Mouse (Mus musculus) embryonic facial prominence, embryonic 10.5 days (tissue): Measurements from ENCODE around the gene Hip1. TPM values are rescaled to one million over a fixed set of nuclear protein-coding genes. Genes with fewer than 3 reads are reported as not detected.
A peak's percentile ranks its signal among the peaks of the same experiment; 100 is the strongest.

Experiments used
- DNase-seq: peaks from one replicate; pipeline ENCODE4 v3.0.0-alpha.2; 2017; ENCODE audit warnings: low spot score
- H3K27ac ChIP-seq: fragments of 300-500 bp; sonication (generic); replicated peaks from 2 replicates; pipeline ENCODE4 v1.5.1; 2016; ENCODE audit warnings: mild to moderate bottlenecking
- H3K27me3 ChIP-seq: fragments of 300-500 bp; sonication (generic); replicated peaks from 2 replicates; pipeline ENCODE4 v1.6.1; 2016; ENCODE audit warnings: low read depth, mild to moderate bottlenecking; ENCODE audit not compliant: poor library complexity, severe bottlenecking
- H3K36me3 ChIP-seq: fragments of 300-500 bp; sonication (generic); replicated peaks from 2 replicates; pipeline ENCODE4 v1.6.1; 2016; ENCODE audit warnings: mild to moderate bottlenecking, moderate library complexity
- H3K4me1 ChIP-seq: fragments of 300-500 bp; sonication (generic); 2 replicates; pipeline ENCODE4 v1.6.1; 2016
- H3K4me3 ChIP-seq: fragments of 300-500 bp; sonication (generic); 2 replicates; pipeline ENCODE4 v1.5.1; 2016; ENCODE audit warnings: mild to moderate bottlenecking, moderate library complexity
- H3K9me3 ChIP-seq: fragments of 300-500 bp; sonication (generic); 2 replicates; pipeline ENCODE4 v1.6.1; 2016; ENCODE audit warnings: mild to moderate bottlenecking
- WGBS: fragments of 180-500 bp; shearing (Covaris S2); methylation state at CpG from one replicate; pipeline ENCODE4 v1.1.7; 2016; 5-methylcytosine and 5-hydroxymethylcytosine counted together
- polyA plus RNA-seq: library from polyadenylated mRNA; unstranded; fragments of >200 nt; fragmentation: Nextera tagmentation; extraction: Ambion mirVana; gene quantifications from 2 replicates; pipeline ENCODE4 v1.2.1, GENCODE M21; 2016

Hip1 gene
- 64.6 and 66.1 TPM in 2 replicates for polyA plus RNA-seq

DNA sequence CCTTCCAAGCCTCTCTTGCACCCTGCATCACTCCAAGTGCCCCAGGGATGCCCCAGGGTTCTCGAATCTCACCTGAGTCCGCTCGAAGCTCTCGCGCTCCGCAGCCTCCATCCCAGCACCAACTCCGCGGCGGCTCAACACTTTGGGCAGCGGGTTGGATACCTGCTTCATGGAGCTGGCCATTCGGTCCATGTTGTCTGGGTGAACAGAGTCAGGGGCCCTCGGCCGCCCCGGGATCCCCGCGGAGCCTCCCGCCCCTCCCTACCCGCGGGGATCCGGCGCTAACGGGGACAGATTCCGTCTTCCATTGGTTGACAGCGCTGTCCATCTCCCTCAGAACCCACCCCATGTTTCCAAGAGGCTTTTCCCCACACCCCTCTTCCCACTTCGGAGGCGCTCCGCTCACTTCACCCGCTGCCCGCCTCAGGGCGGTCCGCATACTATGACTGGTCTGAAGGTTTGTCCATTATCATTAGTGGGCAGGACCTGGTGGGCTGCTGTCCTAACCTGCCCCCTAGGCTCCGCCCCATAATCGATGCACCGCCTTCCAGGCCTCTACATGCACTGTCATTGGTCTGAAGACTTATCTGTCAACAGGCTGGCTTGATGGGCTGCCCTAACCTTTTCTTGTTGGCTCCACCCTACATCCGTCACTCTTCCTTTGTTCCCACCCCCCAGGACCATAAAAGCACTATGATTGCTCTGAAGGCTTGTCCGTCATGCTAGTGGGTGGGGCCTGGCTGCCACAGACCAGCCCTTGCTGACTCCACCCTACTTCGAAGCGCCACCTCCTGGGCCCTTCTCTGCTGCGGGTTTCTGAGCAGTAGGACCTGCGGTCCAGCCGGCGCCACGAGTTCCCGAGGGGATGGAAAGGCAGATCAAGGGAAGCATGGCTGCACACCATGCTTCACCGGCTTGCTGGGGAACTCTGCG lies at the start of gene Hip1:
Hip1 (minus strand) TSS at position 256 of the 933 bp plus-strand sequence.
- peaks cover 21% of the 10 kb centered on the region for H3K27me3 ChIP-seq
- H3K36me3 ChIP-seq: no peaks in the 10 kb centered on the region
- peak; percentile 97 for DNase-seq
- peak within 1 kb of the TSS; percentile 88 for H3K27ac ChIP-seq
- no peaks in the 10 kb centered on the region for H3K9me3 ChIP-seq
- H3K4me3 ChIP-seq: peak within 1 kb of the TSS; percentile 85
- under 1% methylated on average over 46 of the region's 46 CpGs for WGBS
- peaks cover 23% of the 10 kb centered on the region for H3K4me1 ChIP-seq

DNA sequence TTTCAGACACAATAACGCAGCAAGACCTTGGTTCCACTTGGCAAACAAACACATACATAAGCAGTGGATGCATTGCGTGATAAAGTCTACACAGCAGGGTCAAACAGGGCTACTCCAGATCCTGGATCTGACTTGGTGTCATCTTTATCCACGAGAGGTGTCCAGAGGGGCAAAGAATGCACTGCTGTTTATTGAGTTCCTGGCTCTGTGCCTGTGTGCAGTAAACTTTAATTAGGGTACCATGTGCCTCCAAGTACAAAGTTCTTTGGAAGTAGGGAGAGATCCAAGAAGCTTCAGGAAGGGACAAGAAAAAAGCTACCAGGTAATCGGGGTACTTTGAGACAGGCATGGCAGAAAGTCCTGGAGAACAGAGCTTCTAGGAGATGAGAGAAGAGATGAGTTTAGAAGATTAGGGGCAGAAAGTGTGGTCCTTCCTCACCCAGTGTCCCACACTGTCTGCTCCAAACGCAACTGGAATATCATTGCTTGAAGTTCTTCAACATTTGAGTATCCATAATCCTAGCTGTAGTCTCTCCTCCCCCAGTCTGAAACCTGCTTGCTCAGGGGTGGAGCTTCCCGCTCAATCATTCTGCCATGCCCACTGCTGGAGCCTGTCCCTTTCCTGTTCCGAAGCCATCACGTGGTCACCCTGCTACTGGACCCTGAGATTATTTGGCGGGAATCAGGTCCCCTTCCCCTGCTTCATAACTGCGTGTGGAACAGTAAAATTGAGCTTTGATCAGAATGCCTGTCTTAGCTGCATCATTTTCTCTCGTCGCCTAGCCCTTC lies 45.3 kb upstream of the Hip1 start:
- DNase-seq: no peak
- 81% methylated on average over 12 of the region's 12 CpGs for WGBS
- H3K27ac ChIP-seq: no peak overlapping the region

GRCm38 (mm10) chr5:135587764-135588163 lies 42.8 kb upstream of the Hip1 start:
- H3K4me1 ChIP-seq: peaks cover 8% of the 10 kb centered on the region
- H3K27me3 ChIP-seq: no peaks in the 10 kb centered on the region
- H3K27ac ChIP-seq: no peak overlapping the region
- H3K36me3 ChIP-seq: no peaks in the 10 kb centered on the region
- WGBS: 87% methylated on average over 4 of the region's 4 CpGs
- DNase-seq: no peak
- peaks cover 3% of the 10 kb centered on the region; the same call in 1 of the 2 replicates for H3K9me3 ChIP-seq
- no peak overlapping the region for H3K4me3 ChIP-seq

More for the DNA sequence above, 45.3 kb upstream of the Hip1 start:
- Histone ChIP-seq H3K9me3 (peaks cover 3% of the 10 kb centered on the region; the same call in 1 of the 2 replicates), H3K36me3 (no peaks in the 10 kb centered on the region), H3K4me1 (peaks cover 8% of the 10 kb centered on the region), H3K27me3 (no peaks in the 10 kb centered on the region), H3K4me3 (no peak overlapping the region)

DNA sequence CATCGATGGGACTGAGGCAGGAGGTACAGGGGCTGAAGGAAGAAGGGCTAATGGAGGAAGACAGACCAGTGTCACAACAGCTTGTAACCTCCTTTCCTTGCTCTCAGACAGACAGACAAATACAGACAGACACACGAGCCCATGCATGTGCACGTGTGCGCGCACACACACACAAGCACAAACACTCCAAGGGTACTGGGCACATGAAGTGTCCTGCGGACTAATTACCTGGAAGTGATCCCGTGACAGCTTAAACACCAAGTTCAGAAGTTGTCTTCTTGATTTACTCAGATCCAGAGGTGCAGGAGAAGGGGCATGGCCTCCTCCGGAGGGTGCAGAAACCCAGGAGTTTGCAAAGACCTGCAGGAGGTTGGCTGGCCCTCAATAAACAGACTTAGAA lies 40.8 kb upstream of the Hip1 start:
- Histone ChIP-seq H3K27me3 (no peaks in the 10 kb centered on the region), H3K4me3 (no peak overlapping the region)
- WGBS: 89% methylated on average over 8 of the region's 8 CpGs

GRCm38 (mm10) chr5:135582330-135582729 lies 37.4 kb upstream of the Hip1 start:
- H3K27me3 ChIP-seq: no peaks in the 10 kb centered on the region
- peaks cover 8% of the 10 kb centered on the region for H3K4me1 ChIP-seq
- no peak overlapping the region for H3K4me3 ChIP-seq
- H3K9me3 ChIP-seq: 0 out of 2 replicates have a peak, but pooled peaks cover 4% of the 10 kb centered on the region
- H3K27ac ChIP-seq: no peak overlapping the region
- WGBS: 87% methylated on average over 4 of the region's 4 CpGs
- DNase-seq: no peak
- no peaks in the 10 kb centered on the region for H3K36me3 ChIP-seq

More for the DNA sequence above, 40.8 kb upstream of the Hip1 start:
- DNase-seq: no peak
- no peaks in the 10 kb centered on the region; the same call in 1 of the 2 replicates for H3K9me3 ChIP-seq
- H3K36me3 ChIP-seq: no peaks in the 10 kb centered on the region
- peaks cover 8% of the 10 kb centered on the region for H3K4me1 ChIP-seq
- H3K27ac ChIP-seq: no peak overlapping the region

- DNase-seq: no peak
- WGBS: 87% methylated on average over 10 of the region's 10 CpGs
- H3K36me3 ChIP-seq: no peaks in the 10 kb centered on the region
- H3K27ac ChIP-seq: no peak overlapping the region
- 0 out of 2 replicates have a peak, but pooled peaks cover 4% of the 10 kb centered on the region for H3K9me3 ChIP-seq
- no peaks in the 10 kb centered on the region for H3K4me1 ChIP-seq
- no peak overlapping the region for H3K4me3 ChIP-seq
- no peaks in the 10 kb centered on the region for H3K27me3 ChIP-seq
These were observed 34.4 kb upstream of the Hip1 start for GRCm38 (mm10) chr5:135579331-135579751.

DNA sequence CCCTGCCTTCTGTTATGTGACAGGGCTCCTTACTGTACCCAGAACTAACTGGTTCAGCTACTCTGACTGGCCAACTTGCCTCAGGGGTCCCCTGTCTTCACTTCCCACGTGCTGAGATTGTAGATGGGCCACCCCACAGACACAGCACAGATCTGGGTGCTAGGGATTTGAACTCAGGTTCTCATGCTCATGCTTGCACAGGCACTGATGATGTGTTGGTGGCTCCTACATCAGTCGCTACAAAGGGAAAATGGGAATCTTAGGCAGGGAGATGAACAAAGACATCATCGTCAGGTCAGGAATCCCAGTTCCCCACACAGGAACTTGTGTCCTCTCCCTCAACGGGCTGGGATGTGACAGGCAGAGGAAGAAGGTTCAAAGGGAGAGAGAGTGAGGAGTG lies 31.1 kb upstream of the Hip1 start:
- Histone ChIP-seq H3K4me3 (no peak overlapping the region), H3K27me3 (no peaks in the 10 kb centered on the region; the same call in 1 of the 2 replicates), H3K36me3 (no peaks in the 10 kb centered on the region), H3K9me3 (0 out of 2 replicates have a peak, but pooled peaks cover 4% of the 10 kb centered on the region), H3K27ac (no peak overlapping the region), H3K4me1 (no peaks in the 10 kb centered on the region)
- no peak for DNase-seq
- 60% methylated on average over 4 of the region's 4 CpGs for WGBS

DNA sequence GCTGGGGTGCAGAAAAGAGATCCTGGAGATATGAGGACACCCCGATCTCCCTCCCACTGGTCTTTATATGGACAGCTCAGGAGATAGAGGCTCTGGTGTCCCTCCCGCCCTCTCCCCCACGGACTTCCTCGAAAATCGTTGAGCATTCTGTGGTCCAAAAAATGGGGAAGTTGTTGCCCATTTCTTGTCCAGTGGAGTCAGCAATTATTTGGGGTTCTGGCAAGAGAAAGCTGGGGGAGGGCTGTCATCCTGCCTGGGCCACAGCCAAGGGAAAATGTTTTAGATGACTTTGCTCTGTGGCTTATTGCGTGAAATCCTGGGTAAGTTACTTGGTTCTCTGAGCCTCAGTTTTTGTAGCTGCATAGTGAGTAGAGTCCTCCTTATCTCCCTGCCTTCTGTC lies 28.1 kb upstream of the Hip1 start, which contains the start of gene Ccl24:
Ccl24 (minus strand) TSS at position 44 of the 400 bp plus-strand sequence.
- H3K9me3 ChIP-seq: no peaks in the 10 kb centered on the region
- H3K36me3 ChIP-seq: no peaks in the 10 kb centered on the region
- no peak within 1 kb of the TSS for H3K27ac ChIP-seq
- H3K4me3 ChIP-seq: no peak within 1 kb of the TSS
- DNase-seq: no peak
- no peaks in the 10 kb centered on the region; the same call in 1 of the 2 replicates for H3K27me3 ChIP-seq
- no peaks in the 10 kb centered on the region for H3K4me1 ChIP-seq
- 95% methylated on average over 6 of the region's 6 CpGs for WGBS

GRCm38 (mm10) chr5:135568698-135569097 lies 23.8 kb upstream of the Hip1 start:
- Histone ChIP-seq H3K27me3 (no peaks in the 10 kb centered on the region; the same call in 1 of the 2 replicates), H3K4me3 (no peak overlapping the region), H3K9me3 (no peaks in the 10 kb centered on the region), H3K36me3 (no peaks in the 10 kb centered on the region), H3K27ac (no peak overlapping the region), H3K4me1 (no peaks in the 10 kb centered on the region)
- WGBS: 75% methylated on average over 6 of the region's 6 CpGs
- no peak for DNase-seq

GRCm38 (mm10) chr5:135567556-135568265 lies 22.8 kb upstream of the Hip1 start:
- H3K4me1 ChIP-seq: no peaks in the 10 kb centered on the region
- 91% methylated on average over 6 of the region's 6 CpGs for WGBS
- H3K9me3 ChIP-seq: no peaks in the 10 kb centered on the region
- no peak overlapping the region for H3K4me3 ChIP-seq
- H3K27ac ChIP-seq: no peak overlapping the region
- no peaks in the 10 kb centered on the region; the same call in 1 of the 2 replicates for H3K27me3 ChIP-seq
- H3K36me3 ChIP-seq: no peaks in the 10 kb centered on the region
- no peak for DNase-seq

GRCm38 (mm10) chr5:135563469-135563868 lies 18.5 kb upstream of the Hip1 start, which contains the start of gene Ccl26:
Gene Ccl26 (minus strand): TSS chr5:135563569.
- Histone ChIP-seq H3K27me3 (no peaks in the 10 kb centered on the region), H3K4me3 (no peak within 1 kb of the TSS), H3K27ac (no peak within 1 kb of the TSS), H3K9me3 (no peaks in the 10 kb centered on the region), H3K36me3 (no peaks in the 10 kb centered on the region), H3K4me1 (no peaks in the 10 kb centered on the region)
- no peak for DNase-seq
- WGBS: 90% methylated on average over 3 of the region's 3 CpGs

DNA sequence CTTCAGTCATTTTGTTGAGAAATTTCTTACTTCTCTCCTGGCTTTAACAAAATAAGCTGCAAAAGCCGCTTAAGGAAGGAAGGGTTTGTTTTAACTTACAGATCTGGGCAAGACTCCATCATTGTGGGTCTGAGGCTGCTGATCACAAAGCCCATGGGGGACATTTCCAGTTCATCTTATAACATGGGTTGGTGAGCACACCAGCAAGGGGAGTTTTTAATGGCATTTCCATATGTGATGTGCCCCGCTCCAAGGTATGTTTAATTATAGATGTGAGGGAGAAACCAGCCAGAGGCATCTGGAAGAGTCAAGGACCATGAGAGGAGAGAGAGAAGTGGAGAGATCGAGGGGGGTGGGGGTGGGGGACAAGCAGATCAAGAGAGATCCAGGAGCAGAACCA lies 12.8 kb upstream of the Hip1 start:
- H3K9me3 ChIP-seq: no peaks in the 10 kb centered on the region
- 78% methylated on average over 3 of the region's 3 CpGs for WGBS
- H3K4me3 ChIP-seq: no peak overlapping the region
- H3K4me1 ChIP-seq: peaks cover 17% of the 10 kb centered on the region
- H3K27me3 ChIP-seq: no peaks in the 10 kb centered on the region
- no peak for DNase-seq
- no peaks in the 10 kb centered on the region for H3K36me3 ChIP-seq
- H3K27ac ChIP-seq: no peak overlapping the region
